Mouse (Mus musculus): Measurements from ENCODE around the gene Pde3a. TPM values are rescaled to one million over a fixed set of nuclear protein-coding genes. Genes with fewer than 3 reads are reported as not detected.

The Pde3a gene
- polyA plus RNA-seq, 1 experiment, result not detected

GRCm38 (mm10) chr6:141268871-141269270 is 19.8 kb downstream of the Pde3a start:
- TF ChIP-seq MAX (IDR thresholded peaks at IDR 0.05) (no peak), FOSL1 (IDR thresholded peaks at IDR 0.05; ENCODE audit: insufficient read depth, low read length, poor library complexity, severe bottlenecking) (no peak), MYOG (IDR thresholded peaks at IDR 0.05; ENCODE audit: control insufficient read depth, extremely low read depth, insufficient read length) (no peak), USF1 (IDR thresholded peaks at IDR 0.05; ENCODE audit: low read depth) (no peak), MYOD1 (IDR thresholded peaks at IDR 0.05; ENCODE audit: control insufficient read depth, insufficient read length, low read depth) (no peak), CTCF (IDR thresholded peaks at IDR 0.05; ENCODE audit: control insufficient read depth, insufficient read depth, insufficient read length) (no peak), CEBPB (IDR thresholded peaks at IDR 0.05; ENCODE audit: low read depth) (no peak)
- Histone ChIP-seq H3ac (ENCODE audit: control insufficient read depth, insufficient read length, low read depth) (no peak overlapping the region), H3K4me3 (ENCODE audit: insufficient read depth, poor library complexity, severe bottlenecking) (no peak overlapping the region), H3K27me3 (ENCODE audit: control insufficient read depth, insufficient read depth, insufficient read length) (no peaks in the 10 kb centered on the region), H3K79me3 (ENCODE audit: low read depth) (no peaks in the 10 kb centered on the region), H3K79me2 (ENCODE audit: control insufficient read depth, insufficient read depth) (no peaks in the 10 kb centered on the region), H3K36me3 (ENCODE audit: control insufficient read depth, insufficient read depth) (no peaks in the 10 kb centered on the region)

- Histone ChIP-seq H3K4me3 (ENCODE audit: insufficient read depth, poor library complexity, severe bottlenecking) (no peak overlapping the region), H3K36me3 (ENCODE audit: control insufficient read depth, insufficient read depth) (no peaks in the 10 kb centered on the region), H3ac (ENCODE audit: control insufficient read depth, insufficient read length, low read depth) (no peak overlapping the region), H3K79me3 (ENCODE audit: low read depth) (no peaks in the 10 kb centered on the region), H3K27me3 (ENCODE audit: control insufficient read depth, insufficient read depth, insufficient read length) (no peaks in the 10 kb centered on the region), H3K79me2 (ENCODE audit: control insufficient read depth, insufficient read depth) (no peaks in the 10 kb centered on the region)
- no peak for TF ChIP-seq USF1 (IDR thresholded peaks at IDR 0.05; ENCODE audit: low read depth)
Observed at GRCm38 (mm10) chr6:141271133-141271532, 22.1 kb downstream of the Pde3a start.

- no peaks in the 10 kb centered on the region for H3K27me3 ChIP-seq (ENCODE audit: control insufficient read depth, insufficient read depth, insufficient read length)
- H3K4me3 ChIP-seq (ENCODE audit: insufficient read depth, poor library complexity, severe bottlenecking), result no peak overlapping the region
- no peak for TF ChIP-seq USF1 (IDR thresholded peaks at IDR 0.05; ENCODE audit: low read depth)
- no peak for TF ChIP-seq MAX (IDR thresholded peaks at IDR 0.05)
- TF ChIP-seq CTCF (IDR thresholded peaks at IDR 0.05; ENCODE audit: control insufficient read depth, insufficient read depth, insufficient read length), result no peak
- no peak for TF ChIP-seq FOSL1 (IDR thresholded peaks at IDR 0.05; ENCODE audit: insufficient read depth, low read length, poor library complexity, severe bottlenecking)
- TF ChIP-seq MYOG (IDR thresholded peaks at IDR 0.05; ENCODE audit: control insufficient read depth, extremely low read depth, insufficient read length), result no peak
- TF ChIP-seq MYOD1 (IDR thresholded peaks at IDR 0.05; ENCODE audit: control insufficient read depth, insufficient read length, low read depth), result no peak
- no peak for TF ChIP-seq CEBPB (IDR thresholded peaks at IDR 0.05; ENCODE audit: low read depth)
- H3K36me3 ChIP-seq (ENCODE audit: control insufficient read depth, insufficient read depth), result no peaks in the 10 kb centered on the region
- H3ac ChIP-seq (ENCODE audit: control insufficient read depth, insufficient read length, low read depth), result no peak overlapping the region
- H3K79me3 ChIP-seq (ENCODE audit: low read depth), result no peaks in the 10 kb centered on the region
- H3K79me2 ChIP-seq (ENCODE audit: control insufficient read depth, insufficient read depth), result no peaks in the 10 kb centered on the region
Observed at GRCm38 (mm10) chr6:141271579-141271978, 22.5 kb downstream of the Pde3a start.

GRCm38 (mm10) chr6:141273685-141274084 is 24.6 kb downstream of the Pde3a start:
- H3ac ChIP-seq (ENCODE audit: control insufficient read depth, insufficient read length, low read depth), result no peak overlapping the region
- no peaks in the 10 kb centered on the region for H3K36me3 ChIP-seq (ENCODE audit: control insufficient read depth, insufficient read depth)
- TF ChIP-seq MYOD1 (IDR thresholded peaks at IDR 0.05; ENCODE audit: control insufficient read depth, insufficient read length, low read depth) (no peak), FOSL1 (IDR thresholded peaks at IDR 0.05; ENCODE audit: insufficient read depth, low read length, poor library complexity, severe bottlenecking) (no peak), CTCF (IDR thresholded peaks at IDR 0.05; ENCODE audit: control insufficient read depth, insufficient read depth, insufficient read length) (no peak), MAX (IDR thresholded peaks at IDR 0.05) (no peak)
- H3K79me3 ChIP-seq (ENCODE audit: low read depth), result no peaks in the 10 kb centered on the region
- no peaks in the 10 kb centered on the region for H3K27me3 ChIP-seq (ENCODE audit: control insufficient read depth, insufficient read depth, insufficient read length)
- H3K4me3 ChIP-seq (ENCODE audit: insufficient read depth, poor library complexity, severe bottlenecking), result no peak overlapping the region
- H3K79me2 ChIP-seq (ENCODE audit: control insufficient read depth, insufficient read depth), result no peaks in the 10 kb centered on the region

GRCm38 (mm10) chr6:141281685-141282084 is 32.6 kb downstream of the Pde3a start:
- TF ChIP-seq MYOD1 (IDR thresholded peaks at IDR 0.05; ENCODE audit: control insufficient read depth, insufficient read length, low read depth), result no peak
- no peak for TF ChIP-seq USF1 (IDR thresholded peaks at IDR 0.05; ENCODE audit: low read depth)
- TF ChIP-seq MYOG (IDR thresholded peaks at IDR 0.05; ENCODE audit: control insufficient read depth, extremely low read depth, insufficient read length), result no peak
- TF ChIP-seq CTCF (IDR thresholded peaks at IDR 0.05; ENCODE audit: control insufficient read depth, insufficient read depth, insufficient read length), result no peak
- no peak for TF ChIP-seq CEBPB (IDR thresholded peaks at IDR 0.05; ENCODE audit: low read depth)
- TF ChIP-seq MAX (IDR thresholded peaks at IDR 0.05), result no peak
- Histone ChIP-seq H3K79me3 (ENCODE audit: low read depth) (no peaks in the 10 kb centered on the region), H3K36me3 (ENCODE audit: control insufficient read depth, insufficient read depth) (no peaks in the 10 kb centered on the region), H3K79me2 (ENCODE audit: control insufficient read depth, insufficient read depth) (no peaks in the 10 kb centered on the region), H3K4me3 (ENCODE audit: insufficient read depth, poor library complexity, severe bottlenecking) (no peak overlapping the region), H3ac (ENCODE audit: control insufficient read depth, insufficient read length, low read depth) (no peak overlapping the region), H3K27me3 (ENCODE audit: control insufficient read depth, insufficient read depth, insufficient read length) (no peaks in the 10 kb centered on the region)

GRCm38 (mm10) chr6:141282796-141283195 is 33.7 kb downstream of the Pde3a start:
- no peak overlapping the region for H3ac ChIP-seq (ENCODE audit: control insufficient read depth, insufficient read length, low read depth)
- H3K4me3 ChIP-seq (ENCODE audit: insufficient read depth, poor library complexity, severe bottlenecking), result no peak overlapping the region
- H3K36me3 ChIP-seq (ENCODE audit: control insufficient read depth, insufficient read depth), result no peaks in the 10 kb centered on the region
- TF ChIP-seq MYOD1 (IDR thresholded peaks at IDR 0.05; ENCODE audit: control insufficient read depth, insufficient read length, low read depth) (no peak), CEBPB (IDR thresholded peaks at IDR 0.05; ENCODE audit: low read depth) (no peak), CTCF (IDR thresholded peaks at IDR 0.05; ENCODE audit: control insufficient read depth, insufficient read depth, insufficient read length) (no peak), MAX (IDR thresholded peaks at IDR 0.05) (no peak), FOSL1 (IDR thresholded peaks at IDR 0.05; ENCODE audit: insufficient read depth, low read length, poor library complexity, severe bottlenecking) (no peak), USF1 (IDR thresholded peaks at IDR 0.05; ENCODE audit: low read depth) (no peak), MYOG (IDR thresholded peaks at IDR 0.05; ENCODE audit: control insufficient read depth, extremely low read depth, insufficient read length) (no peak)
- H3K79me2 ChIP-seq (ENCODE audit: control insufficient read depth, insufficient read depth), result no peaks in the 10 kb centered on the region
- H3K27me3 ChIP-seq (ENCODE audit: control insufficient read depth, insufficient read depth, insufficient read length), result no peaks in the 10 kb centered on the region
- no peaks in the 10 kb centered on the region for H3K79me3 ChIP-seq (ENCODE audit: low read depth)
